Mouse (Mus musculus) c-Kit-positive CD71-negative TER-119-negative erythroid progenitor cells, embryonic 14.5 days (primary cell): Measurements from ENCODE around the gene S100a14.
A peak's percentile ranks its signal among the peaks of the same experiment; 100 is the strongest.

ENCODE experiments used
- DNase-seq: peaks from one replicate; pipeline ENCODE4 v3.0.0-alpha.2; 2013; ENCODE audit warnings: low read depth

S100a14 gene

DNA sequence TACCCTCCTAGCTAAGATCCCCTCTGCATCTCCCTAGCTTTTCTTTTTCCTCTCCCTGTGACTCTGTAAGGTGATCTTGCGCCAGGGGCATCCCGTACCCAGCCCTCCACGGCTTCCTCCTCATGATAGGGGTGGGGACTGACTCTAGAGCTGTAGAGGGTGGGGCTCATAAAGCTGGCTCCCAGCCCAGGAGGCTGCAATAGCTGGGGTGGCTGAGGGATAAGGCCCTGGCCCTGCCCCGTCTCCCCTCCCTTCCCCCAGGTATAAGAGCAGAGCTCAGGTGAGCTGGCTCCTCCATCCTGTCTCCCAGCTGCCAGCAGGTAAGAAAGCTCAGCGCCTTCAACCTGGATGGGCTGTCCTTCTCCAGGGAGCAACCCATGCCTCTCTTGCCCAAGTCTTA lies at the start of gene S100a14:
Gene S100a14, plus strand, starts transcription at position 277 of the 400 bp plus-strand sequence.
- no peak for DNase-seq

DNA sequence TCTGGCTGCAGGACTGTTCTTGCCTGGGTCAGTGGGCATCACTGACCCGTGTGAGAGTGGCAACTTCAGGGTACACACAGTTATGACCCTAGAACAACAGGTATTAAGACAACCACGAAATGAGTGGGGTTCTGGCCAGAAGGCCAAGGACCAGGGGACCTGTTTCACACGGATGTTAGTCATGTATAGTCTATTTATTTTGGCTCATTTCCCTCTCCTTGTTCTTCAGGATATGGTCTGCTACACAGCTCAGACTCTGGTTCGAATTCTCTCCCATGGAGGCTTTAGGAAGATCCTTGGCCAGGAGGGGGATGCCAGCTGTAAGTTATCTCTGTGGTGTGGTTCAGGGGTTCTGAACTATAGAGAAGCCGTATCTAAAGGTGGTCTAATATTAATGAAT lies 39.7 kb upstream of the S100a14 start:
- DNase-seq = no peak

GRCm38 (mm10) chr3:90488576-90488975 lies 38.1 kb upstream of the S100a14 start:
- no peak for DNase-seq

- peak; percentile 95 for DNase-seq
Measured at GRCm38 (mm10) chr3:90490696-90491256, 35.9 kb upstream of the S100a14 start, which contains the start of gene Snapin. Gene Snapin (minus strand): TSS chr3:90491033.

- DNase-seq = no peak
Measured at GRCm38 (mm10) chr3:90491350-90491749, 35.3 kb upstream of the S100a14 start.

GRCm38 (mm10) chr3:90493831-90494540 lies 32.7 kb upstream of the S100a14 start:
- no peak for DNase-seq

DNA sequence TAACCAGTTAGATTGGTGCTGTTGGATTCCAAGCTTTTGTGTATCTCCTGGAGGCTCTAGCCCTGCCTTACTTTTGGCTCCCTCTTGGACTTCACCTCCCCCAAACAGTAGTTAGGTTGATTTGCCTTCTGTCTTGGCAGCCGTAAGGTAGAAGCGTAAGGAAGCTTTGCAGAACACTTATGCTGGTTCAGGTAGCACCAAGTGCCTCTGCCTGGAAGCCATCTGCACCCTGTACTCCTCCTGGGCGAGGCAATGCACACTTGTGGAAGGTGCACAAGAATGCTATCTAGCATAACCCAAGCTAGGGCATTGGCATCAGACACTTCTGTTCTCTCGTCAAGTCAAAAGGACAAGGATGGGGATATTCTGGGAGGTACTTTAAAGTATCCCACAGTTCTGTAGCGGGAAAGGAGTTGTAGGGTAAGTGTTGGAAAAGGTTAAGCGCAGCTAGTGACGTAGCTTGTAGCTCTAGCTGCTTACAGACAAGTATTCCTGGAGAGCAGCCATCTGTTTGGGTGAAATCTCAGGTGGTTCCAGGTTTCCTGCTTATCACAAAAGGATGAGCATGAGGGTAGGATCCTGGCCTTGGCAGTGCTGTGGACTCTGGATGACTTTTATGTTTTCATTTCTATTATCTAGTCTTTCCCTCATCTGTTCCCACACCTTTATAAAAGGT lies 30.7 kb upstream of the S100a14 start:
- DNase-seq = no peak

- DNase-seq = no peak
Measured at GRCm38 (mm10) chr3:90497597-90497996, 29.1 kb upstream of the S100a14 start.

- DNase-seq = no peak
Measured at GRCm38 (mm10) chr3:90503444-90503843, 23.2 kb upstream of the S100a14 start.

GRCm38 (mm10) chr3:90505216-90505615 lies 21.4 kb upstream of the S100a14 start:
- no peak for DNase-seq

- DNase-seq = no peak
Measured at GRCm38 (mm10) chr3:90506362-90506761, 20.3 kb upstream of the S100a14 start.

GRCm38 (mm10) chr3:90508287-90508949 lies 18.2 kb upstream of the S100a14 start:
- DNase-seq = peak; percentile 18

DNA sequence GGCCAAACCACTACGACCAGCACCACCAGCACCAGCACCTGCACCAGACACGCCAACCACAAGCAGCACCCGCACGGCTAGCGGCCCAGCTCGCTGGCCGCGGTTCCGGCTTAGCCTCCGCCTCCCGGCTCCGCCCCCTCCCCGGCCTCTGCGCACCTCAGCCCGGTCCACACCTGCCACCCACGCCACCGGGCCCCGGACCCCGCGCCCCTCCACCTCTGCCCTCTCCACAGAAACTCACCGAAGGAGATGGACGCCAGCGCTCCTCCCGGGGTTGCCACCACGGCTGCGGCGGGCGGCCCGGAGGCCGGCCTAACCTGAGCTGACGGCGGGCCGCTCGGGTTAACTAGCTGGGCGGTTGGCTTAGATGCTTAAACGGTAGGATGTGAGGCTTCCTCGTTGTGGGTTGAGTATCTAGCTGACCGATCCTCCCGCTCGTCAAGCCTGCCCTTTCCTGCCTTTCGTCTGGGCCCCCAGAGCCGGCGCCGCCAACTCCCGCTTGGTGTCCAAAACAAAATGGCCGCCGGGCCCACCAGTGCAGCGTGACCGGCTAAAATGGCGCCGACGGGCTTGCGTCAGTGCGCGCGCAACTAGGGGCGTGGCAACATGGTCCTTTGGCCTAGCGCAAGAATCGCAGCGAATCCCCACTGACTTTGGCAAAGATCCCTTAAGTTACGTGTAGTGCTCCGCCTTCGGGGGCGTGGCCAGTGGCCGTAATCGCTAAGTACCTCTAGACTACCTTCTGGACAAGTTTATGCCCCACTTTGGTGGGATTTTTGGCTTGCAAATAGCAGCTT lies 17.5 kb upstream of the S100a14 start, which contains the start of gene Chtop:
Gene Chtop, minus strand, starts transcription at position 549 of the 797 bp plus-strand sequence.
- DNase-seq = peak; percentile 99

- no peak for DNase-seq
Measured at GRCm38 (mm10) chr3:90509747-90510123, 16.9 kb upstream of the S100a14 start.

DNA sequence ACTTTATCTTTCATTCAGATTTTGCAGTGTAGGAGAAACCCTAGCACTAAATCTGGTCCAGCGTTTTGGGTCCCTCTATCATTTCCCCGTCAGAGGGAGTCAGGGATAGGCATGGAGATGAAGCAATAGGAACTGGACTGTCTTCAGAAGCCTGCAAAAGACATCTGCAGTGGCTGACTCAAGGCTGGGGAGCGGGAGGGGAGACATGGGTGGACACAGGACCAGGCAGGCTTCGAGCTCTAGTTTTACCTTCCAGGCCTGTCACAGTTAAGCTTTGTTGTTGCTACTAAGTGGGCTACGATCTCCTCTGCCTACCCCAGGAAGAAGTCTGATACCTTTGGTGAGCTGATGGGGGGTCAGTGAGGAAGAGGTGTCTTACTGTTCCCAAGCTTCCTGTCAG lies 14.4 kb upstream of the S100a14 start:
- no peak for DNase-seq

GRCm38 (mm10) chr3:90512948-90513642 lies 13.6 kb upstream of the S100a14 start:
- no peak for DNase-seq

- DNase-seq = peak; percentile 33
Measured at GRCm38 (mm10) chr3:90513796-90514590, 12.7 kb upstream of the S100a14 start, which contains the start of the genes S100a1 and S100a13. Gene S100a1 (minus strand): TSS chr3:90514392. Gene S100a13 (plus strand): TSS chr3:90514435.

DNA sequence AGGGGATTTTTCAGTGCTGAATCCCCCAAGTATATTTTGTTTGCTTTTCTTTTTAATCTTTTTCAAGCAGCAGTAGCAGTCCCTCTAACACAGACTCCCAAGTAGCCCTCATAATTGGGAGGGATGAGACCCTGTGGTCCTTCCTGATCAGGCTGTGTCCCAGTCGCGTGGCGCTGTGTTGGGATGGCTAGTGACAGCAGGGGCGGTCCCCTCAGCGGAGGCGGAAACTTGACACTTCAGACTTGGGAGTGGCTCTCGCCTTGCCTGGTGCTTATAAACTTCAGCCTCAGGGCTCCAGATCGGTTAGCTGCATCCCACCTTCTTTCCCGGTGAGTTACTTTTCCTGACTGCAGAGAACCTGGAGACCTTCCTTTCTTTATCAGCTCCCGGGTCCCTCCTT lies 12.0 kb upstream of the S100a14 start:
- DNase-seq = peak; percentile 38

- DNase-seq = no peak
Measured at GRCm38 (mm10) chr3:90515242-90515641, 11.4 kb upstream of the S100a14 start.

- no peak for DNase-seq
Measured at GRCm38 (mm10) chr3:90515789-90516188, 10.9 kb upstream of the S100a14 start.
